Mouse (Mus musculus): ENCODE data around the gene Pigu. TPM values are rescaled to one million over a fixed set of nuclear protein-coding genes. Genes with fewer than 3 reads are reported as not detected.

Gene Pigu
- polyA plus RNA-seq, 1 experiment, result 45.7 TPM

- Histone ChIP-seq H3K4me3 (ENCODE audit: control insufficient read depth, insufficient read depth, low read length) (no peak overlapping the region), H3K27me3 (ENCODE audit: control insufficient read depth, insufficient read depth, low read length) (no peaks in the 10 kb centered on the region), H3K27ac (ENCODE audit: control insufficient read depth, insufficient read depth, low read length) (no peak overlapping the region), H3K4me1 (replicated peaks; ENCODE audit: control insufficient read depth, insufficient read depth, low read length) (no peaks in the 10 kb centered on the region), H3K36me3 (ENCODE audit: control insufficient read depth, insufficient read depth, low read length) (peaks cover 9% of the 10 kb centered on the region)
- DNase-seq, result no peak
- TF ChIP-seq CTCF (IDR thresholded peaks at IDR 0.05; ENCODE audit: borderline replicate concordance, control insufficient read depth, extremely low read depth, insufficient read depth, low read length, poor library complexity) (no peak), POLR2A (IDR thresholded peaks at IDR 0.05; ENCODE audit: control insufficient read depth, extremely low read depth, insufficient read depth, low read length, poor library complexity) (no peak)
Observed at GRCm38 (mm10) chr2:155340166-155340565, 17.1 kb downstream of the Pigu start.

DNA sequence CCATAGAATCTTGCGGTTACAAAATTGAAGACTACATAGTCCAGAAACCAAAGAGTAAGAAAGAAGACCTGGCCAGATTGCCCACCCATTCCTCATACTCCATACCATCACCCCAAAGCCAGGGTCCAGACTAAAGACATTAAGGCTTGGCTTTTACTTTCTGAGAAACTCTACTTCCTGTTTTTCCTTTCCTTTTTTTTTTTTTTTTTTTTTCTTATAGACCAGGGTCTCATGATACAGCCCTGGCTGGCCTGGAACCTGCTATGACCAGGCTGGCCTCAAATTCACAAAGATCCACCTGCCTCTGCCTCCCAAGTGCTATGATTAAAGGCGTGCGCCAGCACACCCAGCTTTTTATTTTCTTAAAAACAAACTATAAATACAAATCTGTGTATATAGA lies 21.0 kb downstream of the Pigu start:
- Histone ChIP-seq H3K4me3 (ENCODE audit: control insufficient read depth, insufficient read depth, low read length) (no peak overlapping the region), H3K27ac (ENCODE audit: control insufficient read depth, insufficient read depth, low read length) (no peak overlapping the region), H3K4me1 (replicated peaks; ENCODE audit: control insufficient read depth, insufficient read depth, low read length) (no peaks in the 10 kb centered on the region), H3K36me3 (ENCODE audit: control insufficient read depth, insufficient read depth, low read length) (peaks cover 11% of the 10 kb centered on the region), H3K27me3 (ENCODE audit: control insufficient read depth, insufficient read depth, low read length) (no peaks in the 10 kb centered on the region)
- no peak for DNase-seq
- TF ChIP-seq CTCF (IDR thresholded peaks at IDR 0.05; ENCODE audit: borderline replicate concordance, control insufficient read depth, extremely low read depth, insufficient read depth, low read length, poor library complexity) (no peak), POLR2A (IDR thresholded peaks at IDR 0.05; ENCODE audit: control insufficient read depth, extremely low read depth, insufficient read depth, low read length, poor library complexity) (no peak)
- WGBS, result 100% methylated on average over 3 of the region's 3 CpGs

- no peaks in the 10 kb centered on the region for H3K27me3 ChIP-seq (ENCODE audit: control insufficient read depth, insufficient read depth, low read length)
- no peak overlapping the region for H3K4me3 ChIP-seq (ENCODE audit: control insufficient read depth, insufficient read depth, low read length)
- 100% methylated on average over 1 of the region's 1 CpGs for WGBS
- TF ChIP-seq POLR2A (IDR thresholded peaks at IDR 0.05; ENCODE audit: control insufficient read depth, extremely low read depth, insufficient read depth, low read length, poor library complexity) (no peak), CTCF (IDR thresholded peaks at IDR 0.05; ENCODE audit: borderline replicate concordance, control insufficient read depth, extremely low read depth, insufficient read depth, low read length, poor library complexity) (no peak)
- H3K27ac ChIP-seq (ENCODE audit: control insufficient read depth, insufficient read depth, low read length), result no peak overlapping the region
- no peaks in the 10 kb centered on the region for H3K4me1 ChIP-seq (replicated peaks; ENCODE audit: control insufficient read depth, insufficient read depth, low read length)
- DNase-seq, result no peak
- H3K36me3 ChIP-seq (ENCODE audit: control insufficient read depth, insufficient read depth, low read length), result peaks cover 17% of the 10 kb centered on the region
Observed at GRCm38 (mm10) chr2:155335231-155335630, 22.0 kb downstream of the Pigu start.

- no peak overlapping the region for H3K4me3 ChIP-seq (ENCODE audit: control insufficient read depth, insufficient read depth, low read length)
- H3K36me3 ChIP-seq (ENCODE audit: control insufficient read depth, insufficient read depth, low read length), result peaks cover 22% of the 10 kb centered on the region
- no peak overlapping the region for H3K27ac ChIP-seq (ENCODE audit: control insufficient read depth, insufficient read depth, low read length)
- DNase-seq, result no peak
- no peak for TF ChIP-seq CTCF (IDR thresholded peaks at IDR 0.05; ENCODE audit: borderline replicate concordance, control insufficient read depth, extremely low read depth, insufficient read depth, low read length, poor library complexity)
- TF ChIP-seq POLR2A (IDR thresholded peaks at IDR 0.05; ENCODE audit: control insufficient read depth, extremely low read depth, insufficient read depth, low read length, poor library complexity), result no peak
- H3K4me1 ChIP-seq (replicated peaks; ENCODE audit: control insufficient read depth, insufficient read depth, low read length), result no peaks in the 10 kb centered on the region
- no peaks in the 10 kb centered on the region for H3K27me3 ChIP-seq (ENCODE audit: control insufficient read depth, insufficient read depth, low read length)
- WGBS, result 96% methylated on average over 1 of the region's 1 CpGs
Observed at GRCm38 (mm10) chr2:155333421-155333820, 23.8 kb downstream of the Pigu start.

DNA sequence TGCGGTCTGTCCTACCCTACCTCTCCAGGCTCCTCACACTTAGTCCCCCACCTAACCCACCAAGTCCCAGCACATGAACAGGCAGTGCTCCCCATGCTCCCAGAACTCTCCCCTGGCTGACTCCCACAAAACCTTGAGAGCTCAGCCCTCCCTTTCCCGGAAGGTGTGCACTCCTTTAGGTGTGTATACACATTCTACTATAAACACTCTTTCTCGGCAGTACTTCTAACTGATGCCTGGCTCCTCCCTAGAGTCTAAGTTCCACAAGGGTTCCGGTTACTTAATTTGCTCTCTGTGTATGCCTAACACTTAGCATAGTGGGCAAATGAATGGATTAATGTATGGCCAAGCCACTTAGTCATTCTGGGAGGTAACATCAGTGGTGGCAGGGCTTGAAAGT lies 25.9 kb downstream of the Pigu start:
- Histone ChIP-seq H3K27me3 (ENCODE audit: control insufficient read depth, insufficient read depth, low read length) (no peaks in the 10 kb centered on the region), H3K4me1 (replicated peaks; ENCODE audit: control insufficient read depth, insufficient read depth, low read length) (no peaks in the 10 kb centered on the region), H3K27ac (ENCODE audit: control insufficient read depth, insufficient read depth, low read length) (no peak overlapping the region), H3K4me3 (ENCODE audit: control insufficient read depth, insufficient read depth, low read length) (no peak overlapping the region), H3K36me3 (ENCODE audit: control insufficient read depth, insufficient read depth, low read length) (peaks cover 38% of the 10 kb centered on the region)
- no peak for DNase-seq
- TF ChIP-seq CTCF (IDR thresholded peaks at IDR 0.05; ENCODE audit: borderline replicate concordance, control insufficient read depth, extremely low read depth, insufficient read depth, low read length, poor library complexity) (no peak), POLR2A (IDR thresholded peaks at IDR 0.05; ENCODE audit: control insufficient read depth, extremely low read depth, insufficient read depth, low read length, poor library complexity) (no peak)
- 97% methylated on average over 4 of the region's 4 CpGs for WGBS

- 97% methylated on average over 4 of the region's 4 CpGs for WGBS
- TF ChIP-seq CTCF (IDR thresholded peaks at IDR 0.05; ENCODE audit: borderline replicate concordance, control insufficient read depth, extremely low read depth, insufficient read depth, low read length, poor library complexity) (no peak), POLR2A (IDR thresholded peaks at IDR 0.05; ENCODE audit: control insufficient read depth, extremely low read depth, insufficient read depth, low read length, poor library complexity) (no peak)
- Histone ChIP-seq H3K36me3 (ENCODE audit: control insufficient read depth, insufficient read depth, low read length) (peaks cover 39% of the 10 kb centered on the region), H3K4me3 (ENCODE audit: control insufficient read depth, insufficient read depth, low read length) (no peak overlapping the region), H3K4me1 (replicated peaks; ENCODE audit: control insufficient read depth, insufficient read depth, low read length) (no peaks in the 10 kb centered on the region), H3K27me3 (ENCODE audit: control insufficient read depth, insufficient read depth, low read length) (no peaks in the 10 kb centered on the region), H3K27ac (ENCODE audit: control insufficient read depth, insufficient read depth, low read length) (no peak overlapping the region)
- no peak for DNase-seq
Observed at GRCm38 (mm10) chr2:155330811-155331210, 26.4 kb downstream of the Pigu start.

- Histone ChIP-seq H3K27me3 (ENCODE audit: control insufficient read depth, insufficient read depth, low read length) (no peaks in the 10 kb centered on the region), H3K4me3 (ENCODE audit: control insufficient read depth, insufficient read depth, low read length) (no peak overlapping the region), H3K36me3 (ENCODE audit: control insufficient read depth, insufficient read depth, low read length) (peaks cover 30% of the 10 kb centered on the region), H3K4me1 (replicated peaks; ENCODE audit: control insufficient read depth, insufficient read depth, low read length) (no peaks in the 10 kb centered on the region), H3K27ac (ENCODE audit: control insufficient read depth, insufficient read depth, low read length) (no peak overlapping the region)
- 97% methylated on average over 2 of the region's 2 CpGs for WGBS
- TF ChIP-seq CTCF (IDR thresholded peaks at IDR 0.05; ENCODE audit: borderline replicate concordance, control insufficient read depth, extremely low read depth, insufficient read depth, low read length, poor library complexity) (no peak), POLR2A (IDR thresholded peaks at IDR 0.05; ENCODE audit: control insufficient read depth, extremely low read depth, insufficient read depth, low read length, poor library complexity) (no peak)
- no peak for DNase-seq
Observed at GRCm38 (mm10) chr2:155329707-155330106, 27.5 kb downstream of the Pigu start.
